Mouse (Mus musculus) CH12.LX (cell line): ENCODE results near the gene Lrtm1.

Experiments
- CHD1 ChIP-seq: IDR thresholded peaks from 2 replicates; pipeline ENCODE4 v1.6.1; 2012; ENCODE audit warnings: low read depth, low read length, improper control_type of control experiment, inconsistent platforms
- POLR2A ChIP-seq: IDR thresholded peaks from 2 replicates; pipeline ENCODE4 v1.6.1; 2011; ENCODE audit warnings: low read depth, mild to moderate bottlenecking, improper control_type of control experiment, low read length

DNA sequence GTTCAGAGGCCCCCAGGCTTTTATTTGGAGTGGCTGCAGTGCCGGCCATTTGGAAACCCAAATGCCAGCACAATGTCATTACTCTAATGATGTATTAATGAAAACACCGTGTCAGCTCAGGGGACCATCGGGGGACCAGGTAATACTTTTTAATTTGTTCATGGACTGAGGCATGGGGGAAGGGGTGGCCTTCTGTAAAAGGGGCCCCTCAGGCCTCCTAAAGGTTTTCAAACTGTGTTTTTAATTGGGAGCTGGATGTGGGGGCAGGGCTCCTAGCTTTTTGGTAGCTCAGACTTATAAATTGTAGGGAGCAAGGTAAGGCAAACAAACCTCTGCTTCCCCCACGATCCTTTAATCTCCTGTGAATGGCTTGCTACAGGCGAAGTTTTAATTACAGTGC is 45.4 kb upstream of the Lrtm1 start:
- TF ChIP-seq POLR2A (no peak), CHD1 (no peak)
